Mouse (Mus musculus): ENCODE measurements around the gene Gm20807.
"Not testable (repeated sequence)": the region's sequence is repeated elsewhere in the genome, so short reads cannot be mapped to it uniquely, and the experiment has no call there.

The Gm20807 gene

DNA sequence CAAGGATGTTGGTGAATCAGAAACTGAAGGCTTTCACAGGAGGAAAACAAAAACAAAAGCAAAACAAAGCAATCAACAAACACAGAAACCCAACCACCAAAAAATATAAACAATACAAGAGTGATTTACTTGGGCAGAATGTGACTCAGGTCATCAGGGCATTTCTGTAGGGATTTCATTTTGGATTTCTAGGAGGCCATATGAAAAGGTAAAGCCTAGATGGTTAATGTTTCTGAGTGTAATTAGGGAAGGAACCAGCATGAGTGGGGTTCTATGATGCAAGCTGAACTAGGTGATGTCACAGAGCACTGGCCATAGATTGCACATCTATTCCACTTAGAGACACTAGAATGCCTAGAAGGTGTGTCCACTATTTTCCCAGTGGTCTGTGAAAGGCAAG lies at the start of gene Gm20807:
Gm20807 (plus strand) TSS at position 301 of the 400 bp plus-strand sequence.
- DNase-seq (ENCODE audit: low read depth, low spot score): not testable (repeated sequence)
